Mouse (Mus musculus) embryo, embryonic 9.5 days (tissue): ENCODE results near the gene Dtx2.
"Not testable (repeated sequence)": the region's sequence is repeated elsewhere in the genome, so short reads cannot be mapped to it uniquely, and the experiment has no call there.

Experiments used
- DNase-seq: peaks from one replicate; pipeline ENCODE4 v3.0.0-alpha.2; 2017; ENCODE audit errors: extremely low spot score

Dtx2 gene

DNA sequence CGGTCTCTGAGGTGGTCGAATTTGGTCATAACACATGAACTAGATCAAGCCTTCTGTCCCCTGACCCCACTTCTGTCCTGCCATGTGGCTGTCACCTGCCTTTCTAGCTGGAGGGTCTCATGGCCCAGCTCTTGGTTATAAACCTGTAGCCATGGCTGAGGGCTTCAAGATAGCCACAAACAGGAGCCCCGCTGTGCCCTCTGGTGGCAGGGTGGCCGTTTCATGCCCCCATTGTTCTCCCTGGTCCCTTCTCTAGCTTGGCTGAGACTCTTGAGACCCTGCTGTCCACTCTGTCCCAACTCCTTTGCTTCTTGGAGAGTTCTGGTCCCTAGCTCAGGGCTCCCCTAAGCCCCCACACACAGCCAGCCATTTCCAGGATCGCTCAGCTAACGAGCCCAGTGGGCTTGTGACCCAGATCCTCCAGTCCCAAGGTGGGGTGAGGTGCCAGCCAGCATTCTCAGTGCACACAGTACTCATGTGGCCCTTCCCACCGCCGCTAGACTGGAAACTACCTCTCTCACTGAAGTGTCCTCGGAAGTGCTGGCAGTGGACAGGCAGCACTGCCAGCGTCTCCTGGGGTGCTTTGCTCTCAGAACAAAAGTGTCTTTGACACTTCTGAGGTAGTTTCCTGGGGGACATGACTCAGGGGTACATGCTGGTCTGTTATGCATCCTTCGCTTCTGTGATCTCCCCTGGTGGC, 33.2 kb downstream of the Dtx2 start:
- no peak for DNase-seq

GRCm38 (mm10) chr5:136034868-136035267, 40.3 kb downstream of the Dtx2 start:
- DNase-seq, result no peak

GRCm38 (mm10) chr5:136035285-136035684, 40.7 kb downstream of the Dtx2 start:
- no peak for DNase-seq

GRCm38 (mm10) chr5:136036667-136037066, 42.1 kb downstream of the Dtx2 start:
- DNase-seq, result no peak

- DNase-seq, result no peak
Observed at GRCm38 (mm10) chr5:136038258-136039214, 43.9 kb downstream of the Dtx2 start, which contains the start of gene Upk3b. TSS of gene Upk3b (plus strand) at chr5:136038496.

DNA sequence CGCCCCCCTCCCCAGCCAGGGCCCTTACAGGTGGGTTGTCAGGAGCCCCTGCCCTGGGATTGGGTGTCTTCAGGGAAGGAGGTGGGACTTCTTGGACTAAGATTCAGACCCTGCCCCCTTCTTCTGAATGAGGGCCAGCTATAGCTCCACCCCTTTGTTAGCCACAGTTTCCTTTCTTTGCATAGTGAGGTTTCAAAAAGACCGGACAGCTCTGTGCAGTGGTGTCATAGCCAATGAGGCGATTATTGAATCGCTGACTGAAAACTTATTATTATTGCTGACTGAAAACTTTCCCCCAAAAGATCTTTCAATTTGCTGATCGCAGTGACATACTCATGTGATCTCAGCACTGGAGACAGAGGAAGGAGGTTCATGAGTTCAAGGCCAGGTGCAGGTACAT, 45.6 kb downstream of the Dtx2 start:
- DNase-seq, result peak; percentile 27

DNA sequence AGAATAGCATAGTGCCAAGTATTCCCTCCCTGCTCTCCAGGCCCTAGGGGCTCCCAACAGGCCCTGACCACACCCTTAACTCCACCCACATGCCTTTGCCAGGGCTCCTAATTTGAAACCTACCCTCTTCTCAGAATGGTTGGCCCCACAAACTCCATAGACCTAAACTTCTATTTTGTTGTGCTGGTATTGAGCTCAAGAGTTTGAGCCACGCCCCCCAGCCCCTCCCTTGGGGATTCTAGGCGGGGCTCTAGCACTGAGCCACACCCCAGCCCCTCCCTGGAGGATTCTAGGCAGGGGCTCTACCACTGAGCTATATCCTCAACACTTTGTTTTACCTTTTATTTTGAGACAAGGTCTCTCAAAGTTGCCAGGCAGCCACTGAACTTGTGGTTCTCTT, 46.7 kb downstream of the Dtx2 start:
- no peak for DNase-seq

GRCm38 (mm10) chr5:136041666-136042065, 47.1 kb downstream of the Dtx2 start:
- no peak for DNase-seq

GRCm38 (mm10) chr5:136044865-136045264, 50.3 kb downstream of the Dtx2 start:
- DNase-seq, result peak; percentile 27

DNA sequence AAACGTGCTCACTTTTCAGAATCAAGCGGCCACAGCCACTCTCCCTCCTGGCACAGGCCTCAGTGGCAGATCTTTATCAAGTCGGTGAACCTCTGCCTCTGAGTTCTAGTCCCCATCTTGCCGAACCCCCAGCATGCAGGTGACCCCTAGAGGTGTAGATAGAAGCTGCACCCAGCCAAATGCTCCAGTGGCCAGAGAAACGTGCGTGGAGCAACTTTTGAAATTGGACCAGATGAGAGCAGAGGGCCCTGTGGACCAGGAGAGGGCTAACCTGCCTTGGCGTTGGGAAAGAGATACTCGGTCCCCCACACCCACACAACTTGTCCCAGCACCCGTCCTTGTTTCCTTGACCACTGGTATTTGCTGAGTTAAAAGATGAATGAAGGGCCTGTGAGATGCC, 50.8 kb downstream of the Dtx2 start:
- DNase-seq, result peak; percentile 27

- DNase-seq, result peak; percentile 88
Observed at GRCm38 (mm10) chr5:136045987-136046386, 51.4 kb downstream of the Dtx2 start.

DNA sequence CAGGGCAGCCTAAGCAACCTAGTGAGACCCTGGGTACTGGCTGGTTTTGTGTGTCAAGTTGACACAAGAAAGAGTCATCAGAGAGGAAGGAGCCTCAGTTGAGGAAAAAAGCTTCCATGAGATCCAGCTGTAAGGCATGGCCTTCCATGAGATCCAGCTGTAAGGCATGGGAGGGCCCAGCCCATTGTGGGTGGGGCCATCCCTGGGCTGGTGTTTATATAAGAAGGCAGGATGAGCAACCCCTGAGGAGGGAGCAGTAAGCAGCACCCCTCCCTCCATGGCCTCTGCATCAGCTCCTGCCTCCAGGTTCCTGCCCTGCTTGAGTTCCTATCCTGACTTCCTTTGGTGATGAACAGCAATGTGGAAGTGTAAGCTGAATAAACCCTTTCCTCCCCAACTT, 53.9 kb downstream of the Dtx2 start:
- not testable (repeated sequence) for DNase-seq

DNA sequence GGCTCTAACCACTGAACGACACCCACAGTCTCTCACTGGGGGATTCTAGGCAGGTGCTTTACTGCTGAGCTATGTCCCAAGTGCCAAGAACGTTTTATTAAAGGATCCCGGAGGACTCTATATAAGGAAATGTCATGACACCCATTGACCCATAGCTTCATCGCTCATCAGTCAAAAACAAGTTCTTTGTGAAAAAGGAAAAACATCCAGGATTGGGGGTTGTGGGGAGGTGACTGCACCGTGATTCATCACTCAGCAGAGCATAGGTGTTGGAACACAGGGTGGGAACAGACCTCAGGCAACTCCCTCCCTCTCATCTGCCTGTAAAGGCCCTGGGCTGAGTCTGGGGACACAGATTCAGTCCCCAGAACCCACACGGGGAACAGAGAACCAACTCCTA, 55.3 kb downstream of the Dtx2 start:
- DNase-seq, result peak; percentile 12

- DNase-seq, result peak; percentile 86
Observed at GRCm38 (mm10) chr5:136051231-136052085, 56.9 kb downstream of the Dtx2 start.

- no peak for DNase-seq
Observed at GRCm38 (mm10) chr5:136052861-136053655, 58.5 kb downstream of the Dtx2 start.

DNA sequence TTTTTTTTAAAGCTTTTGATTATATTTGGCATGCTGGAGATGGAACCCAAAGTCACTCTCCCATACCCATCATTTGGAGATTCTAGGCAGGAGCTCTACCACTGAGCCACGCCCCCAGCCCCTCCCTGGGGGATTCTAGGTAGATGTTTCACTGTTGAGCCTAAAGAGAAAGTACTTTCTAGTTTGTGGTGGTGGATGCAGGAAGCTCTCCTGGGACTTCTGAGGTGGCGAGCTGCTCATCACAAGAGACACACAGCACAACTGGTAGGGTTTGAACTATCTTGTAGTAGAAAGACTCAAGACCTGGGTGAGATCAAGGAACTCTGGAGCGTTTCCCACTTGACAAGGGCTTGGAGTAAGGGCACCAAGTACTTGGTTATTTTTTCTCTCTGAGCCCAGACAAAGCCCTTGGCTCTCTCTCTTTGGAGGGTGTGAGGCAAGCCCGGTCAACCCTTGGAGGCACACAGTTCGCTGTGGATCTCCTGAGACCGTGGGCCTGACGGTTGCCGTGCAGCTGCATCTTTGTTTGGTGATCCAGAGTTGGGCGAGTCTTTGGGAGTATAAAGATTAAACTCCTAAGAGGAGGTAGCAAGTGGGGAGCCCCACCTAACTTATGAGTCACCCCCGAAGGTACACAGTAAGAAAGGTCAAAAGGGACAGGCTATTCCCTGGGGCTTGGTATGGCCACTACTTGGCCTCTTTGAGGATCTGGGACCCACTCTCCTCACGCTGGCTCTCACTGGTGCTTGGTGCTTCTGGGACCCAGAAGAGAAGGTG, 59.9 kb downstream of the Dtx2 start, which contains the start of gene Upk3bl:
TSS of gene Upk3bl (plus strand) at position 192 of the 777 bp plus-strand sequence.
- DNase-seq, result no peak

DNA sequence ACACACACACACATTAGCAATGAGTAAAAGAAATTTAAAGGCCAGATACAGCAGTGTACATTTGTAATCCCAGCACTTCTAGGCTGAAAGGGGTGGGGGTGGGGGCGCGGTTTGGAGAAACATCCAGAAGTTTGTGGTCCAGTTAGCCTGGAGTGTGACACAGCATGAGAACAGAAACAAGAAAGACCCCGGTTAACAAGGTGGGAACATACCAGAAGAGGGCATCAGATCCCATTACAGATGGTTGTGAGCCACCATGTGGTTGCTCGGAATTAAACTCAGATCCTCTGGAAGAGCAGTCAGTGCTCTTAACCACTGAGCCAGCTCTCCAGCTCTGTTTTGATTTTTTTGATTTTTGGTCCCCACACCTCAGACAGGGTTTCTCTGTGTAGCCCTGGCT, 61.5 kb downstream of the Dtx2 start:
- no peak for DNase-seq

GRCm38 (mm10) chr5:136057085-136057484, 62.5 kb downstream of the Dtx2 start:
- DNase-seq, result no peak

GRCm38 (mm10) chr5:136061567-136061966, 67.0 kb downstream of the Dtx2 start:
- peak; percentile 82 for DNase-seq

GRCm38 (mm10) chr5:136063920-136064319, 69.3 kb downstream of the Dtx2 start:
- no peak for DNase-seq
